Mouse (Mus musculus): Measurements from ENCODE around the gene 4632433K11Rik. TPM values are rescaled to one million over a fixed set of nuclear protein-coding genes. Genes with fewer than 3 reads are reported as not detected.

4632433K11Rik gene
- not detected for polyA plus RNA-seq (2017; shearing (Covaris generic))

DNA sequence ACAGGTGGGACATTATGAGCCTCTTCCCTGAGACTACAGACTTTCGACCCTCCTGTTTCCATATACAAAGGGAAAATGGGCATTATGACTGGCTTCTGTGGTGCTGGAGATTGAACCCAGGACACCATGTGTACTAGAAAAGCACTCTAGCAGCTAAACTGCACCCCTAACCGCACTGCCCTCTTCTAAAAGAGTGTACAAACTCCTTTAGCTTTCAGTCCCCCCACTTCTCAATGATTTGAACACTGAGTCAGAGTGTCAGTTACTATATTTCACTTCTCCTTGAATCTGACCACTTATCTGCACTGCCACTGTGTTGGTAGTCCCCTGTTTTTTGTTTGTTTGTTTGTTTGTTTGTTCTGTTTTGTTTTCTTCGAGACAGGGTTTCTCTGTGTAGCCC lies at the start of gene 4632433K11Rik:
4632433K11Rik (plus strand) TSS at position 301 of the 400 bp plus-strand sequence.

DNA sequence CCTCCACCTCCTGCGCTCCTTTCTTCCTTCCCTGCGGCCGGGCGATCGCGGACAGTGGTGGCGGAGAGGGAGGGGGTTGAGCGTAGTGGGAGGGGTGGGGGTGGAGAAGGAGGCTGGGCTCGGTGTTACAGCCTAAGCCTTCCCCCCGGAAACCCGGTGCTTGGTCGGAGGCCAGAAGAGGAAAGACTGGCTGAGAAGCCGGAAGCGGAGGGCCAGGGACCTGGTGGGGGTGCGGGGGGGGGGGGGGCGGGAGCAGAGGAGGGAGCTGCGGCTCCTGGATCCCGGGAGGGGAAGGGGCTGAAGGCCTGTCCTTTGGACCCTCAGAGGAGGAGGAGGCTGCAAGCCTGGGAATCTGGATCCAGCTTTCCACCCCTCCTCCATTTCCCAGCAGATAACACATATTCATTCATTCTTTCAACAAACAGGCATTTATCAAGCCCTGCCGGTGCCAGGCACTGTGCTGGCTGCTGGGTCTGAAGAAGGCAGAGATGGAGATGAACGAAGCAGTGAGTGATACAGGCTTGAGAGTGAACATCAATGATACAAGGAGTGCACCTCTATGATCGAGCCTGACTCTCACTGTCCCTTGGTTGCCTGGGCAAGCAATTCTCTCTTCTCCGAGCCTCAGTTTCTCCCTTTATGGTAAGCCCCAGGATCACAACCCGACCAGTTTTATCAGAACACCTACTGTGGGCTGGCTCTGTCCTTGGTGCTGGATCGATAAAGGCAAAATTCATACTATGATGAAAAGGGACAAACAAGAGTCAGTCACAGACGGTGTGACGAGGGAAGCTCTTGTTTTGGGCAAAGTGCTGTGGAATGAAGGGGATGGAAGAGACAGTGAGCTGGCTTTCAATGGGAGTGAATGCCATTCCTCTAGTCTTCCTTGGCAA lies 37.7 kb upstream of the 4632433K11Rik start, which contains the start of gene Zfp579:
Zfp579 (minus strand) TSS at position 156 of the 893 bp plus-strand sequence.

DNA sequence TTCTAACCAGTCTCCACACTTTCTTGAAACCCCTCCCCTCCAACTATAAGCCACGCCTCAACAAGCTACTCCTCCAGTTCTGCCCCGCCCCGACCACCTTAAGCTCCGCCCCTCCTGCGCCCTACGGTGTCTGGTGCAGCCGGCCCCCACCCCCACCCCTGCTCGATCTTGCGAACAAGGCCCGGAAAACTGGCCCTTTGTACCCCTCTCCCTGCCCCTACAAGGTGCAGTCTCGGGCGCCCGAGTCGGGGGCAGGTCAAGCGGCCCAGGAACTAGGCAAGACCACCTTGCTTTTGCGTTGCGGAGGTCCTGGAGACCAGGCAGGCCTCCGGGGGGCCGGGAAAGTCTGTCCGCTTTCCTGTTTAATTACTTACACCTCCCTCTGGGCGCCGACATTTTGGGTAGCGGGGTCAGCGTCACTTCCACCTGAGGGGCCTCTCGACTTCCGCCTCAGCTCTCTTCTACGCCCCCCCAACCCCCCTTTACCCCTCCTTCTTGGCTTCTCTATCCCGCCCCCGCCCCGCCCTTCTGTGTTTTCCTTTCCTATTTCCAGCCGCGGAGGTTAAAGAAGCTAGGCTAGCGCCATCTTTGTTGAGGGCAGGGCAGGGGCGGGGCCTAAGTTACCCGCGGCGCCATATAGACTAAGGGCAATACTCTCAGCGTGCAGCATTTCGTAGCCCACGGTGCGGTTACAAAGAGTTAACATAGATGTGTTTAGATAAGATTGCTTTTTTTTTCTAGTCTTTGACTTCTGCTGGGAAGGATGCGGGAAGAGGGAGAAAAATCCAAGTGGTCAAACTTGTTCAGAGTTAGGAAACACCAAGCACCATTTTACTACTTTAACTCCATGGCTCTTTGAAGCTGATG lies 19.4 kb upstream of the 4632433K11Rik start, which contains the start of the genes Zfp524 and Fiz1:
Zfp524 (plus strand) TSS at position 165 of the 867 bp plus-strand sequence.
Fiz1 (minus strand) TSS at position 447 of the 867 bp plus-strand sequence.

DNA sequence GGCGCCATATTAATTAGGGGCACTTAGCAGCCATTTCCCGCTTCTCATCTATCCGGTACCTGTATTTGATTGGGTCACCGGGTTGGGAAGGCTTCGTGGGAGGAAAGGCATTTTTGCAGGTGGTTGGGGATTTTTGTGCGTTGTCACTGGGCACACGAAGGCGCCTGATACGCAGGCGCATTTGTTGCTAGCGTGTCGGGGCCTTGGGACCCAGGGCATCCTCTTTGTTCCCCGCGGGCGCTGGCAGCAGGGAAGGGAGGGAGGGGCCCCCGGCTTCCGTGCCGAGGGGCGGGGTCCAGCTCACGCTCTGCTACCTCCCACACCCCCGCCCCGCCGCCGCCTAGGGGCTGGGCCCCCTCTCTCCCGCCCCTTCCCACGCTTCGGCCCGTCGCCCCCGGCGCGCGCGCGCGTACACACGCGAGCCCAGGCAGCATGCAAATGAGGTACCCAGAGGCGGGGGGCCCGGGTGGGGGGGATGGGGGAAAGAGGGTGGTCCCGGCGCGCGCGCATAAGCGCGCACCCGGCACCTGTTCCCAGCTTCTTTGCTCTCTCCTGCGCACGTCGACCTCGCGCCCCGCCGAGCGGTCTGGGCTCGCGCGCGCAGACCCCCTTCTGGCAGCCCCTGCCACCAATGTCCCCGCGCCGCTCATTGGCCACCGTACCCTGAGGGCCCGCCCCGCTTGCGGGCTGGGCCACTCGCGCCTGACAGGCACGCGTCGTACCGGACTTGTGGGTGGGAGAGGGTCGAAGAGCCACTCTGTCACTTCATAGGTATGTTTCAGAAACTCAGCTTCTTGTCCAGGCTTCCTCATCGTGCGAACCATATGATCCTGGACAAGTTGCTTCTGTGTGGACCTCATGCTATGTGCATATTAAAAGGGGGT lies 18.6 kb upstream of the 4632433K11Rik start, which contains the start of gene Gm44973:
Gm44973 (plus strand) TSS at position 379 of the 884 bp plus-strand sequence.

DNA sequence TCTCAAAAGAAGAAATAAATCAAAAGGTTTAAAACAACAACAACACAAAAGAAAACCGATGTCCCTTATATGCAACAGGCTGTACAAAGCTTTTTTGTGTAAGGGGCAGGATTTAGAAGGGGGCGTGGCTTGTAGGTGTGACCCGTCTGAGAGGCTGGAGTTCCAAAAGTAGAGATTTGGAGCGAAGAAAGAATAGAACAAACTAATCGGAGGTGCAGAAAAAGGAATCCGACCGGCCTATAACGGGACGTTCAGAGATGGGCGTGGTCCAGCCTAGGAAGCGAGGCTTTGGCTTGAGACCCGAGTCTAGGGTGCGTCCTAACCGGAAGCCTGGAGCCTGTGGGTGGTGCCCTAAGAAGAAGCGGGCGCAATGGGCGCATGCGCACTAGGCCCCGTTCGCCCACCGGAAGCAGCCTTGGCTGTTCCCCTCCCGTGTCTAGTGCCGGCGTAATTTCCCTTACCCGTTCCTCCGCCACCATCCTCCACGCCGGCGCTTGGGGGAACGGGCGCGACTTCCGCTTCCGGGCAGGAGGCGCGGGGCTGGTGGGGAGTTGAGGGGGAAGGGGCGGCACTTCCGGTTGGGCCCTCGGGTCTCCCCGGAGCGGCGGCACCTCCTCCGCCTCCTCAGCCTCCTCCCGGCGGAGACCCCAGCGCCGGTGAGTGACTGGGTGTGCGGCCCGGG lies 13.8 kb upstream of the 4632433K11Rik start, which contains the start of the genes Zfp865 and Ccdc106:
Zfp865 (plus strand) TSS at position 377 of the 682 bp plus-strand sequence.
Ccdc106 (plus strand) TSS at position 554 of the 682 bp plus-strand sequence.

DNA sequence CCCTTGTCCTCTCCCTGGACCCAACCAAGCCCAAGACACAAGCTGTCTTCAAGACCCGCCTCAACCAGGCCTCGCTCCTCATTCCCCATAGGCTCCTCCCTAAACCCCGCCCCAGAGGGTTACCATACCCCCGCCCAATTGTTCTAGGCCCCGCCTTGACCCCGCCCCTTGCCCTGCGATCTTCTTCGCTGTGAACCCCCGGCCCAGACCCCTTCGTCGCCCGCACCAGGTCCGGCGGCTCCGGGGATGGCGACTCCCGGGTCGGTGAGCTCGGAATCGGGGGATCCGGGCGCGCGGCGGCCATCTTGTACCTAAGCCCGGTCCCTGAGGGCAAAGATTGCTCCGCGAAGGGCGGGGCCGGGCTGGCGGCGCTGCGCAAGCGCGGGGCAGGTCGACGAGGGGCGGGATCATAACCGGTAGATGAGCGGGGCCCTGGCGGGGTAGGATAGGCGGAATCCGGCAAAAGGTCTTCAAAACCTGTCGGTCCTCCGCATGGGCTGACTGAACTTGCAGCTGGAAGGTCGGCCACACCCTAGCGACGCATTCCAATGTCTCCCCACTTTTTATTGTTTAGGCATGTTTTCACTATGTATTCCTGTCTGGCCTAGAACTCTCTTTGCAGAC lies 4.3 kb downstream of the 4632433K11Rik start, which contains the start of gene Zfp784:
Zfp784 (minus strand) TSS at position 338 of the 624 bp plus-strand sequence.

DNA sequence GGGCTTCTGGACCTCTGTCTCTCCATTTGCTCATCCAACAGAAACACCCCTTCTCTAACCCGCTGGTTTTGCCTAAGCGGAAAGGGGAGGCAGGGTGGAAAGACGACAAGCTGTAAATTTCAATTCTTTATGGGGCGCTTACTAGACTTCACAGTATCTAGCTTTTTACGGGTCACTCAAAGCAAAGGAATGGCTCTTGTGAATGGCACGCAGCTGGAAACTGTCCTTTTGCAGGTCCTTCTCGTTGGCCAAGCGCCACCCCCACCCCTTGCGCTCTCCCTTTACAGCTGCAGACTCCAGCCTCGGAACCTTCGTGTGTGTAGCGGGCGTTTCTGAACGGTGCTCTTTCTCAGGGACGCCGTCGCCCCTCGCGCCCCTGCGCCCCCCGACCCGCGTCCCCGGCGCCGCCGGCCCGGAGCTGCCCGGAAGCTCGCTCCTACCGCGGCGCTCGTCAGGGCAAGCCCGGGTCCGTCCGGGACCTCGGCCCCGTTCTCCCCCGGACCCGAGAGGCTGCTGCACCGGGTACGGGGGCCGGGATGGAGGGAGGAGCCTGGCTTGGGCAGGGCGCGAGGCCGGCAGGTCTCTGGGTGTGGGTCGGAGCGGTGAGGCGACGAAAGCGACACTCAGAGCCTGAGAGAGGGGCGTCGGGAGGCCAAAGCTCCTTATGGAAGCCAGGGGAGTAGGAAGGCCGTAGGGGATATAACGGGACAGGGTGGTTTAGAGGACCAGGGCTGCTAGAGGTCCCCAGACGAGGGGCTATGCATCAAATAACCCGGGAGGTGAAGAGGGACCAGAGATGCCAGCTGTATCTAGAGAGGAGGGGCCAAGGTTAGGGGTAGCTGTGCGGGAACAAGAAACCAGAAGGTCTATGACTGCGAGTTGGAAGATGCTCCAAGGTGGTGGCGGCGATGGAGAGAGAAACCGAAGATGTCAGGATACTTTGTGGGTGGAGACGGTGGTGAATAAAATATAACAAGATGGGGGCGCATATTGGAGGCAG lies 17.6 kb downstream of the 4632433K11Rik start, which contains the start of gene Zfp580:
Zfp580 (plus strand) TSS at position 346 of the 1,000 bp plus-strand sequence.

DNA sequence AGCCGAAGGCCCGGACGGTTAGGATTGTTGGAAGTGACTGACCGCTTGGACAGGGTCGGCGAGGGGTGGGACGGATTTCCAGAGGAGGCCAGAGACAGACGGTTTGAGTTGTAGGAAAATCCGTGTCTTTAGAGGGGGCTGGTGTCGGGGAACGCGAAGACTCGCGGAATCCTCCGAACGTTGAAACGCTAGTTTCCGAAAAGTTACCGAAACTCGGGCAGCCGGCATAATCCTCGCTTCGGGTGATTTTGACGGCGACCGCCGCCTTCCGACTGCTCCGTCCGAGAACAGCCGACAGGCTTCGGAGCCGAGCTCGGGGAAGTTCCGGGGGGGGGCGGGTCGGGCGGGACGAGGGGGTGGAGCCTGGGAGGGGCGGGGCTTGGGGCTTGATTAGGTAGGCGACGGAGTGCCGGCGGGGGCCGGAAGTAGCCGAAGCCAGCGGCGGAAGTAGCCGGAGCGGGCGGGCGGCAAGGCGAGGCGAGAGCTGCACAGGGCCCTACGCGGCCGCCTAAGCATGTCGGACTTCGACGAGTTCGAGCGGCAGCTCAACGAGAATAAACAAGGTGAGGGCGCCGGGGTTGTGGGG lies 27.9 kb downstream of the 4632433K11Rik start, which contains the start of gene U2af2:
U2af2 (plus strand) TSS at position 370 of the 586 bp plus-strand sequence.

DNA sequence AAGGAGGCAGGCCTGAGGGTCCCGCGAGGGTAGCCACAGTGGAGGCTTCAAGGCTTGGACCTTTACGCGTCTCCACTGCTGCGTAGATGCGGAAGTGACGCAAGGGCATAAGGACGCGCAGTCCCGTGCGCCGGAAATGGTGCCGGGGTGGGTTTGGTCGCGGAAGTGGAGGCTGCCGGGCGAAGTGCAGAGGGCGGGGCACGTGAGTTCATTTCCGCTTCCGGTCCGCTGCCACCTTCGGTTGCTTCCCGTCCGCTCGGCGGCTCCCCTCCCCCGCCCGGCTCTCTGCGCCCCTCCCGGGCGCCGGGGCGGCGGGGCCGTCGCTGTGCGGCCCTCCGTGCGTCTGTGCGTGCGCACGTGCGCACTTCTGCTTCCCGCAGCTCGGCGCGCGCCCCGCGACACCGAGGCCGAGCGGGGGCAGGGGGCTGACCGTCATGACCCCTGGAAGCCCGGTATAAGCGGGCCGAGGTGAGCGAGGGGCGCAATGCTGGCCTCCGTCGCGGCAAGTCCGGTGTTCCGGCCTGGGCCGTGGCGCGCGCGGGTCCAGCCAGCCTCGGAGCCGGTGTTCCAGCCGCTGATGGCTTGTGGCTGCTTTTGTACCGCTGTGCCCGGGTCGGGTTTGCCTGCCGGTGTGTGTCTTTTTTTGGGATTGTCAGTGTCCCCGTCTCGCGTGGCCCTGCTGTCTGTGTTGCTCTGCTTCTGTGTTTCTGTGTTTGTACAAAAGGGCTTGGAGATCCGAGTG lies 46.3 kb downstream of the 4632433K11Rik start, which contains the start of gene Epn1:
Epn1 (plus strand) TSS at position 226 of the 742 bp plus-strand sequence.

Other genes starting within 250 kb of the 4632433K11Rik start
- gene Tmem238, start 244.5 kb upstream of the 4632433K11Rik start, polyA plus RNA-seq (2017; shearing (Covaris generic)): 0.46 TPM
- 535 TPM for gene Rpl28, start 241.2 kb upstream of the 4632433K11Rik start, polyA plus RNA-seq (2017; shearing (Covaris generic))
- gene Ube2s, start 221.5 kb upstream of the 4632433K11Rik start, polyA plus RNA-seq (2017; shearing (Covaris generic)): 80.0 TPM
- not detected for gene Shisa7, start 189.4 kb upstream of the 4632433K11Rik start, polyA plus RNA-seq (2017; shearing (Covaris generic))
- 44.2 TPM for gene Isoc2b, start 163.9 kb upstream of the 4632433K11Rik start, polyA plus RNA-seq (2017; shearing (Covaris generic))
- 1.1 TPM for gene Isoc2a, start 157.0 kb upstream of the 4632433K11Rik start, polyA plus RNA-seq (2017; shearing (Covaris generic))
- not detected for gene Gm36210, start 127.6 kb upstream of the 4632433K11Rik start, polyA plus RNA-seq (2017; shearing (Covaris generic))
- 1.9 TPM for gene Zfp628, start 118.9 kb upstream of the 4632433K11Rik start, polyA plus RNA-seq (2017; shearing (Covaris generic))
- gene Nat14, start 112.1 kb upstream of the 4632433K11Rik start, polyA plus RNA-seq (2017; shearing (Covaris generic)): 0.71 TPM
- not detected for gene Ssc5d, start 108.3 kb upstream of the 4632433K11Rik start, polyA plus RNA-seq (2017; shearing (Covaris generic))
- gene Sbk2, start 69.7 kb upstream of the 4632433K11Rik start, polyA plus RNA-seq (2017; shearing (Covaris generic)): 0.43 TPM
- gene Sbk3, start 63.0 kb upstream of the 4632433K11Rik start, polyA plus RNA-seq (2017; shearing (Covaris generic)): not detected
- 12.8 TPM for gene Zfp579, start 38.0 kb upstream of the 4632433K11Rik start, polyA plus RNA-seq (2017; shearing (Covaris generic))
- 31.7 TPM for gene Zfp524, start 19.7 kb upstream of the 4632433K11Rik start, polyA plus RNA-seq (2017; shearing (Covaris generic))
- 29.7 TPM for gene Fiz1, start 19.4 kb upstream of the 4632433K11Rik start, polyA plus RNA-seq (2017; shearing (Covaris generic))
- gene Gm44973, start 18.6 kb upstream of the 4632433K11Rik start, polyA plus RNA-seq (2017; shearing (Covaris generic)): 17.0 TPM
- 10.5 TPM for gene Zfp865, start 13.7 kb upstream of the 4632433K11Rik start, polyA plus RNA-seq (2017; shearing (Covaris generic))
- not detected for gene Ccdc106, start 13.6 kb upstream of the 4632433K11Rik start, polyA plus RNA-seq (2017; shearing (Covaris generic))
- 5.3 TPM for gene Zfp784, start 4.3 kb downstream of the 4632433K11Rik start, polyA plus RNA-seq (2017; shearing (Covaris generic))
- 1.2 TPM for gene Zfp580, start 17.4 kb downstream of the 4632433K11Rik start, polyA plus RNA-seq (2017; shearing (Covaris generic))
- gene U2af2, start 28.0 kb downstream of the 4632433K11Rik start, polyA plus RNA-seq (2017; shearing (Covaris generic)): 105 TPM
- 14.3 TPM for gene Epn1, start 46.1 kb downstream of the 4632433K11Rik start, polyA plus RNA-seq (2017; shearing (Covaris generic))
- gene Rfpl4, start 82.8 kb downstream of the 4632433K11Rik start, polyA plus RNA-seq (2017; shearing (Covaris generic)): not detected
- not detected for gene Rasl2-9, start 91.8 kb downstream of the 4632433K11Rik start, polyA plus RNA-seq (2017; shearing (Covaris generic))
- gene Vmn1r55, start 115.6 kb downstream of the 4632433K11Rik start, polyA plus RNA-seq (2017; shearing (Covaris generic)): 0.05 TPM
- gene Vmn1r56, start 162.6 kb downstream of the 4632433K11Rik start, polyA plus RNA-seq (2017; shearing (Covaris generic)): not detected
- not detected for gene Vmn1r57, start 184.4 kb downstream of the 4632433K11Rik start, polyA plus RNA-seq (2017; shearing (Covaris generic))

Measured in CD4-positive, CD25-positive, alpha-beta regulatory T cell, adult 9 weeks (primary cell).